Mouse (Mus musculus): ENCODE measurements around the gene Nppb. TPM values are rescaled to one million over a fixed set of nuclear protein-coding genes. Genes with fewer than 3 reads are reported as not detected.

Nppb gene
- polyA plus RNA-seq (2014; fragmentation: Illumina TruSeq; extraction: RNeasy Lipid Tissue Mini Kit (QIAGEN cat#74804); ENCODE audit: insufficient read depth, low read depth, low replicate concordance): 0.69 TPM

DNA sequence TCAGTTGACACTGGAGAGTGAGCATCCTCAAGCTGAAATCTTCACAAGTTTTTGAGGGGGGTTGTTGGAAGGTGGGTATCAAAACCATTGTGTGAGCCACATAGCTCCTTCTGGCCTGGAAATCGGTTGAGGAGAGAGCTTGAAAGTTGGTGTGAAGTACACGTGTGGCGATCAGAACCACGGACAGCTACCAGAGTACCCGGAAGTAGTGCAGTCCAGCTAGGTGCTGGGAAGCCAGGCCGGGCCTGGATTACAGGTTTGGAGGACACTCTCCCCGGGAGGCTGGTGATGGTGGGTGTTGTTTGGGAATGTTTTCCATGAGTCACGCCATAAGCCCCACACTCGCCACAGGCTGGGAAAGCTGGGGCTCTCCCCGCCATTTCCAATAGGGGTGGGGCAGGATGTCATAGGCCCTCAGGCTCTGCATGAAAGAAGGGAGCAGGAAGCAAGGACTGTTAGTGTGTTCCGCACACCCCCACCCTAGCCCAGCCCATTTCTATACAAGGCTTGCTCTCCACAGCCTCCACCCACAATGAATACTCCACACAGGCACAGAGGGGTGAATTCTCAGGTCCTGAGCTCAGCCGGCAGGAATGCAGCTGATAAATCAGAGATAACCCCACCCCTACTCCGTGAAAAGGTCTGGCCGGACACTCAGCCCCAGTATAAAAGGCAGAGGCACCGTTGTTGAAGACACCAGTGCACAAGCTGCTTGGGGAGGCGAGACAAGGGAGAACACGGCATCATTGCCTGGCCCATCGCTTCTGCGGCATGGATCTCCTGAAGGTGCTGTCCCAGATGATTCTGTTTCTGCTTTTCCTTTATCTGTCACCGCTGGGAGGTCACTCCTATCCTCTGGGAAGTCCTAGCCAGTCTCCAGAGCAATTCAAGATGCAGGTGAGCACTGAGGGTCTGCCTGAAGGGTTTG lies at the start of gene Nppb:
Gene Nppb, plus strand, starts transcription at position 584 of the 928 bp plus-strand sequence.

DNA sequence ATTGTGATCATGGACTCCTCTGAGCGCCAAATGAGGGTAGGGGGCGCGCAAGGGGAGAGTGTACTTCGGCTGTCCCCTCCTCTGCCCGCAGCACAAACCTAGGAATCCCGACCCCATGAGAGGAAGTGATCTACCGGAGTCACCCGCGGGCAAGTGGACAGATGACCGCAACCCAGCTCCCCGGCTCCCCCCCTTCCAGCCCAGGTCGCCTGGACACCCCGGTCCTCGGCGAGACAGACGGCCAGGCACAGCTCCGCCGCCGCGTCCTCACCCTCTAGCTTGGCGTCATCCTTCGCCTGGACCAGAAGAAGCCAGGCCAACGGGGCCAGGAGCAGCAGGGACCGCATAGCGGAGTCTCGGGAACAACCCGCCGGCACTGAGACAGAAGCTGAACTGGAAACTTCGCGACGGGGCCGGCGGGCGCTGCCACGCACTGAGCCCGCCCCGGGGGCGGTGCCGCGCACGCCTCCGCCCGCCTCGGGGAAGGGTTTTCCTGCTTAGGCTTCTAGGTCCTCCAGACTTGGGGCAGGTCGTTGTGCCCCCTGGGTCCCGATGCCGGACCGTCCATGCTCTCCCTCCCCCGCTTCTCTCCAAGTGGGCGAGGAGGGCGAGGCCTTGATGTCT lies 49.1 kb upstream of the Nppb start, which contains the start of gene Plod1:
Gene Plod1, minus strand, starts transcription at position 437 of the 624 bp plus-strand sequence.

DNA sequence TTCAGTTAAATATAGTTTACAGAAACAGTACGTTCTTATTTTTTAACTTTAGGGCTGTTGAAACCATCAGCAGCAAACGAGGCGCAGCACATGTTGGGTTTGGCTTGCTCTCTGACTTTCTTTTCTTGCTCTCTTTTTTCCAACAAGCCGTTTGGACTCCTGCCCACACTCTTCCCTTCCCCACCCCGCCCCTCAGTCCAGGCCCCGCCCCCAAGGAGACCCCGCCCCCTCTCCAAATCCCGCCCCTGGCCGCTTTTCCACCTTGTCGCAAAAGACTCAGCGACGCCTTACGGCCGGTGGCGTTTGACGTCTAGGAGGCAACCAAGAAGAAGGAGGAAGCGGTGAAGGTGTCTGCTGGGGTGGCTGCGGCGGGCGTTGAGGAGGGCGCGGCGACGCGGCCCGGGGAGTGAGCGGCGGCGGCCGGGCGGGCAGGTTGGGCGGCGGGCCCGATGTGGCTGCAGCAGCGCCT lies 45.0 kb upstream of the Nppb start, which contains the start of gene 2510039O18Rik:
Gene 2510039O18Rik, plus strand, starts transcription at position 320 of the 469 bp plus-strand sequence.

DNA sequence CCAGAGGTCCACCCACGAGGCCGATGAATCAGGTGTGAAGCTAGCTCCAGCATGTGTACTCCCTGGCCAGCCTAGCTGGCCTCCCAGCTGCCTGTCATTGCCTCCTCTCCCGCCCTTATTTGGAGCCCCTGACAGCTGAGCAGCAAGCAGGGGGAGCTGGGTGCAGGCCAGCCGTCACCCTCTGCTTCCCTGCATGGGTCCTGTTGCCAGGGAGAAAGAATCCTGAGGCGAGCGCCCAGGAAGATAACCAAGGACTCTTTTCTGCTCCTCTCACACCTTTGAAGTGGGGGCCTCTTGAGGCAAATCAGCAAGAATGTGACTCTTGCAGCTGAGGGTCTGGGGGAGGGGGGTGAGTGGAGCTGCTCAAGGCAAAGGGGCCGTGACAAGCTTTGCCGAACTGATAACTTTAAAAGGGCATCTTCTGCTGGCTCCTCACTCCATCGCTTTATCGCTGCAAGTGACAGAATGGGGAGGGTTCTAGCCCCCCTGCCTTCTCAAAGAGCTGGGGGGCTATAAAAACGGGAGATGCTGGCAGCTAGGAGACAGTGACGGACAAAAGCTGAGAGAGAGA lies 14.7 kb downstream of the Nppb start, which contains the start of gene Nppa:
Gene Nppa, plus strand, starts transcription at position 521 of the 571 bp plus-strand sequence.

Other genes starting within 250 kb of the Nppb start
- 13.0 TPM for gene Zfp984, start 176.0 kb upstream of the Nppb start, polyA plus RNA-seq (2014; fragmentation: Illumina TruSeq; extraction: RNeasy Lipid Tissue Mini Kit (QIAGEN cat#74804); ENCODE audit: insufficient read depth, low read depth, low replicate concordance)
- gene Zfp933, start 137.4 kb upstream of the Nppb start, polyA plus RNA-seq (2014; fragmentation: Illumina TruSeq; extraction: RNeasy Lipid Tissue Mini Kit (QIAGEN cat#74804); ENCODE audit: insufficient read depth, low read depth, low replicate concordance): 3.1 TPM
- 19.0 TPM for gene Miip, start 117.0 kb upstream of the Nppb start, polyA plus RNA-seq (2014; fragmentation: Illumina TruSeq; extraction: RNeasy Lipid Tissue Mini Kit (QIAGEN cat#74804); ENCODE audit: insufficient read depth, low read depth, low replicate concordance)
- gene Fv1, start 116.8 kb upstream of the Nppb start, polyA plus RNA-seq (2014; fragmentation: Illumina TruSeq; extraction: RNeasy Lipid Tissue Mini Kit (QIAGEN cat#74804); ENCODE audit: insufficient read depth, low read depth, low replicate concordance): 2.6 TPM
- gene Mfn2, start 81.1 kb upstream of the Nppb start, polyA plus RNA-seq (2014; fragmentation: Illumina TruSeq; extraction: RNeasy Lipid Tissue Mini Kit (QIAGEN cat#74804); ENCODE audit: insufficient read depth, low read depth, low replicate concordance): 20.6 TPM
- 16.9 TPM for gene Plod1, start 49.0 kb upstream of the Nppb start, polyA plus RNA-seq (2014; fragmentation: Illumina TruSeq; extraction: RNeasy Lipid Tissue Mini Kit (QIAGEN cat#74804); ENCODE audit: insufficient read depth, low read depth, low replicate concordance)
- gene 2510039O18Rik, start 44.9 kb upstream of the Nppb start, polyA plus RNA-seq (2014; fragmentation: Illumina TruSeq; extraction: RNeasy Lipid Tissue Mini Kit (QIAGEN cat#74804); ENCODE audit: insufficient read depth, low read depth, low replicate concordance): 26.4 TPM
- 73.5 TPM for gene Nppa, start 14.9 kb downstream of the Nppb start, polyA plus RNA-seq (2014; fragmentation: Illumina TruSeq; extraction: RNeasy Lipid Tissue Mini Kit (QIAGEN cat#74804); ENCODE audit: insufficient read depth, low read depth, low replicate concordance)
- 4.0 TPM for gene Clcn6, start 53.0 kb downstream of the Nppb start, polyA plus RNA-seq (2014; fragmentation: Illumina TruSeq; extraction: RNeasy Lipid Tissue Mini Kit (QIAGEN cat#74804); ENCODE audit: insufficient read depth, low read depth, low replicate concordance)
- gene Mthfr, start 53.3 kb downstream of the Nppb start, polyA plus RNA-seq (2014; fragmentation: Illumina TruSeq; extraction: RNeasy Lipid Tissue Mini Kit (QIAGEN cat#74804); ENCODE audit: insufficient read depth, low read depth, low replicate concordance): 11.0 TPM
- gene Agtrap, start 102.2 kb downstream of the Nppb start, polyA plus RNA-seq (2014; fragmentation: Illumina TruSeq; extraction: RNeasy Lipid Tissue Mini Kit (QIAGEN cat#74804); ENCODE audit: insufficient read depth, low read depth, low replicate concordance): 16.5 TPM
- 13.9 TPM for gene Mad2l2, start 144.6 kb downstream of the Nppb start, polyA plus RNA-seq (2014; fragmentation: Illumina TruSeq; extraction: RNeasy Lipid Tissue Mini Kit (QIAGEN cat#74804); ENCODE audit: insufficient read depth, low read depth, low replicate concordance)
- 0.10 TPM for gene Draxin, start 144.9 kb downstream of the Nppb start, polyA plus RNA-seq (2014; fragmentation: Illumina TruSeq; extraction: RNeasy Lipid Tissue Mini Kit (QIAGEN cat#74804); ENCODE audit: insufficient read depth, low read depth, low replicate concordance)
- 47.4 TPM for gene Fbxo6, start 166.4 kb downstream of the Nppb start, polyA plus RNA-seq (2014; fragmentation: Illumina TruSeq; extraction: RNeasy Lipid Tissue Mini Kit (QIAGEN cat#74804); ENCODE audit: insufficient read depth, low read depth, low replicate concordance)
- 7.6 TPM for gene Fbxo44, start 174.7 kb downstream of the Nppb start, polyA plus RNA-seq (2014; fragmentation: Illumina TruSeq; extraction: RNeasy Lipid Tissue Mini Kit (QIAGEN cat#74804); ENCODE audit: insufficient read depth, low read depth, low replicate concordance)
- 3.5 TPM for gene Fbxo2, start 174.8 kb downstream of the Nppb start, polyA plus RNA-seq (2014; fragmentation: Illumina TruSeq; extraction: RNeasy Lipid Tissue Mini Kit (QIAGEN cat#74804); ENCODE audit: insufficient read depth, low read depth, low replicate concordance)